In the genomic region with DNA sequence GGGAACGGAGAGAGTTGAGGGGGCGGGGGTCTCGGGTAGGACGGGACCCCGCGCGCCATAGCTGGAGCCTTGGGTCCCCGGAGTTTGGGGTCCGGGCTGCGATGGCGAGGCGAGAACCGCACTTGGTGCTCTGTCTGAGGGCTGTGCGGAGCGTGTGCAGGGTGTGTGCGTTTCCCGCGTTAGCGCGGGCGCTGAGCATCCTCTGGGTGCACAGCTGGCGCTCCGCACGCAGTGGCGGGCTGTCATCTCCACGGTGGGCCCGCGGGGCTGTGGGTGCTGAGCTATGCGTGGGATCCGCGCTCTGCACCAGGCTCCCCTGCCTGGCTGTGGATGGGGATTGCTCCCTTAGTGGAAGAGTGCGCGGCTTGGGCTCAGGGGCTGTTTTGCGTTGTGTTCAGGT, we compare ENCODE assay signal across 8 mouse cellular contexts. TPM values are rescaled to one million over a fixed set of nuclear protein-coding genes. Genes with fewer than 3 reads are reported as not detected.
A peak's percentile ranks its signal among the peaks of the same experiment; 100 is the strongest.
DNase-seq lines count a peak whose midpoint lies in the region; ATAC-seq and TF ChIP-seq lines count a peak whose summit lies in the region.

No protein-coding gene starts in this region.

- WGBS in forebrain, embryonic 11.5 days: 1% methylated on average over 33 of the region's 34 CpGs
- WGBS in intestine, embryonic 15.5 days: 2% methylated on average over 34 of the region's 34 CpGs
- WGBS in neural tube, embryonic 14.5 days: 1% methylated on average over 33 of the region's 34 CpGs

- peaks cover 54% of the 10 kb centered on the region for H3K27me3 ChIP-seq in forebrain, embryonic 11.5 days (ENCODE audit: control insufficient read depth, insufficient read depth, low read length)
- H3K27me3 ChIP-seq in intestine, embryonic 15.5 days (replicated peaks): peaks cover 65% of the 10 kb centered on the region
- peaks cover 46% of the 10 kb centered on the region for H3K27me3 ChIP-seq in neural tube, embryonic 14.5 days (ENCODE audit: control insufficient read depth, insufficient read depth, low read length)

- no peak overlapping the region for H3K9ac ChIP-seq in forebrain, embryonic 11.5 days (ENCODE audit: low read length)
- H3K9ac ChIP-seq in intestine, embryonic 15.5 days: peak overlapping the region; percentile 17; the same call in 1 of the 2 replicates
- no peak overlapping the region; the same call in 1 of the 2 replicates for H3K9ac ChIP-seq in neural tube, embryonic 14.5 days (replicated peaks; ENCODE audit: low read depth, low read length)

- DNase-seq in left cerebral cortex, adult 2 months (ENCODE audit: extremely low spot score in 1 of 2, low spot score in 2 of 2): peak in 1 of 2 experiments; percentile 31
- no peak for DNase-seq in left cerebral cortex, adult 9 months (ENCODE audit: low spot score in 2 of 2)
- DNase-seq in forebrain, embryonic 11.5 days (ENCODE audit: low spot score): no peak
- DNase-seq in left cerebral cortex, adult 11 months (ENCODE audit: low spot score): no peak
- no peak for DNase-seq in spleen, postnatal 36 days (ENCODE audit: low spot score in 2 of 2)
- no peak for DNase-seq in MN1 (ENCODE audit: low spot score)

- no peak for ATAC-seq in forebrain, embryonic 11.5 days (replicated peaks; ENCODE audit: low FRiP score)
- no peak for ATAC-seq in intestine, embryonic 15.5 days
- ATAC-seq in neural tube, embryonic 14.5 days (ENCODE audit: low read depth): 0 out of 2 replicates have a peak, but pooled peaks have one; percentile 14

- TF ChIP-seq CTCF in left cerebral cortex, adult 2 months (IDR thresholded peaks at IDR 0.05): no peak

- no peaks in the 10 kb centered on the region for H3K9me3 ChIP-seq in forebrain, embryonic 11.5 days (ENCODE audit: control insufficient read depth, low read length)
- no peaks in the 10 kb centered on the region for H3K9me3 ChIP-seq in intestine, embryonic 15.5 days
- no peaks in the 10 kb centered on the region for H3K9me3 ChIP-seq in neural tube, embryonic 14.5 days (ENCODE audit: control insufficient read depth, low read length)

- H3K4me1 ChIP-seq in forebrain, embryonic 11.5 days (replicated peaks; ENCODE audit: control insufficient read depth, insufficient read depth, low read length): peaks cover 2% of the 10 kb centered on the region; the same call in 1 of the 2 replicates
- H3K4me1 ChIP-seq in intestine, embryonic 15.5 days (replicated peaks): peaks cover 22% of the 10 kb centered on the region
- H3K4me1 ChIP-seq in neural tube, embryonic 14.5 days (ENCODE audit: control insufficient read depth, insufficient read depth, low read length): peaks cover 10% of the 10 kb centered on the region; the same call in 1 of the 2 replicates

- no peaks in the 10 kb centered on the region for H3K36me3 ChIP-seq in forebrain, embryonic 11.5 days (ENCODE audit: control insufficient read depth, insufficient read depth, low read length)
- H3K36me3 ChIP-seq in intestine, embryonic 15.5 days: no peaks in the 10 kb centered on the region
- no peaks in the 10 kb centered on the region for H3K36me3 ChIP-seq in neural tube, embryonic 14.5 days (ENCODE audit: control insufficient read depth, insufficient read depth, low read length)

- intact Hi-C loops in left cerebral cortex, adult 2 months (cut with DNase I): loop anchor here (2.0 kb wide), 1 partner anchor 14 kb away; no protein-coding TSS in a partner anchor

- H3K4me3 ChIP-seq in left cerebral cortex, adult 2 months: peak overlapping the region; percentile 50
- peak overlapping the region; percentile 19 for H3K4me3 ChIP-seq in forebrain, embryonic 11.5 days (ENCODE audit: low read depth, low read length)
- peak overlapping the region; percentile 28 for H3K4me3 ChIP-seq in intestine, embryonic 15.5 days (replicated peaks)
- peak overlapping the region; percentile 26 for H3K4me3 ChIP-seq in neural tube, embryonic 14.5 days (ENCODE audit: low read depth, low read length)

- peak overlapping the region; percentile 40; the same call in 1 of the 2 replicates for H3K27ac ChIP-seq in left cerebral cortex, adult 2 months
- no peak overlapping the region for H3K27ac ChIP-seq in forebrain, embryonic 11.5 days (ENCODE audit: low read depth, low read length)
- H3K27ac ChIP-seq in intestine, embryonic 15.5 days: no peak overlapping the region
- H3K27ac ChIP-seq in neural tube, embryonic 14.5 days (ENCODE audit: low read depth, low read length): no peak overlapping the region

- peak overlapping the region; percentile 39 for H3K4me2 ChIP-seq in forebrain, embryonic 11.5 days (ENCODE audit: low read depth, low read length, severe bottlenecking)
- H3K4me2 ChIP-seq in intestine, embryonic 15.5 days (replicated peaks): peak overlapping the region; percentile 53
- peak overlapping the region; percentile 48 for H3K4me2 ChIP-seq in neural tube, embryonic 14.5 days (ENCODE audit: low read depth, low read length)

RNA-seq across cellular contexts. Expression of a gene that starts 0.5 kb away (rescaled TPM):
- 10 to 100 TPM; 27.3 to 37.9 TPM for total RNA-seq in left cerebral cortex, adult 2 months (2021)
- polyA plus RNA-seq in forebrain, embryonic 11.5 days (2014; fragmentation: Nextera tagmentation; extraction: Ambion mirVana): 0.36 and 0.87 TPM in 2 replicates
- polyA plus RNA-seq in intestine, embryonic 15.5 days (2015; fragmentation: Nextera tagmentation; extraction: Ambion mirVana): 0.32 and 0.63 TPM in 2 replicates
- polyA plus RNA-seq in neural tube, embryonic 14.5 days (2014; fragmentation: Nextera tagmentation; extraction: Ambion mirVana): 2.4 and 3.4 TPM in 2 replicates

RNA-seq across cellular contexts. Expression of a gene that starts 8.5 kb away (rescaled TPM):
- 10 to 100 TPM in 1 of 2 experiments, 1 to 10 TPM in 1; 7.9 to 11.1 TPM for total RNA-seq in left cerebral cortex, adult 2 months (2021)
- 0.51 and 0.76 TPM in 2 replicates for polyA plus RNA-seq in forebrain, embryonic 11.5 days (2014; fragmentation: Nextera tagmentation; extraction: Ambion mirVana)
- 19.3 and 20.4 TPM in 2 replicates for polyA plus RNA-seq in intestine, embryonic 15.5 days (2015; fragmentation: Nextera tagmentation; extraction: Ambion mirVana)
- polyA plus RNA-seq in neural tube, embryonic 14.5 days (2014; fragmentation: Nextera tagmentation; extraction: Ambion mirVana): 0.09 and 2.5 TPM in 2 replicates

RNA-seq across cellular contexts. Expression of a gene that starts 27.0 kb away (rescaled TPM):
- 10 to 100 TPM; 13.5 to 13.6 TPM for total RNA-seq in left cerebral cortex, adult 2 months (2021)
- 7.0 and 8.0 TPM in 2 replicates for polyA plus RNA-seq in forebrain, embryonic 11.5 days (2014; fragmentation: Nextera tagmentation; extraction: Ambion mirVana)
- 132 and 159 TPM in 2 replicates for polyA plus RNA-seq in intestine, embryonic 15.5 days (2015; fragmentation: Nextera tagmentation; extraction: Ambion mirVana)
- polyA plus RNA-seq in neural tube, embryonic 14.5 days (2014; fragmentation: Nextera tagmentation; extraction: Ambion mirVana): 3.9 and 5.4 TPM in 2 replicates

RNA-seq across cellular contexts. Expression of a gene that starts 27.4 kb away (rescaled TPM):
- 1 to 10 TPM; 4.0 to 5.4 TPM for total RNA-seq in left cerebral cortex, adult 2 months (2021)
- 3.8 and 4.5 TPM in 2 replicates for polyA plus RNA-seq in forebrain, embryonic 11.5 days (2014; fragmentation: Nextera tagmentation; extraction: Ambion mirVana)
- polyA plus RNA-seq in intestine, embryonic 15.5 days (2015; fragmentation: Nextera tagmentation; extraction: Ambion mirVana): 8.1 and 8.8 TPM in 2 replicates
- polyA plus RNA-seq in neural tube, embryonic 14.5 days (2014; fragmentation: Nextera tagmentation; extraction: Ambion mirVana): 4.9 and 5.1 TPM in 2 replicates

RNA-seq across cellular contexts. Expression of a gene that starts 30.7 kb away (rescaled TPM):
- 10 to 100 TPM; 19.2 to 20.6 TPM for total RNA-seq in left cerebral cortex, adult 2 months (2021)
- 13.3 and 15.9 TPM in 2 replicates for polyA plus RNA-seq in forebrain, embryonic 11.5 days (2014; fragmentation: Nextera tagmentation; extraction: Ambion mirVana)
- 5.5 and 6.9 TPM in 2 replicates for polyA plus RNA-seq in intestine, embryonic 15.5 days (2015; fragmentation: Nextera tagmentation; extraction: Ambion mirVana)
- 11.5 and 12.2 TPM in 2 replicates for polyA plus RNA-seq in neural tube, embryonic 14.5 days (2014; fragmentation: Nextera tagmentation; extraction: Ambion mirVana)

Comparison
In these comparisons a context has a peak if more than half of its experiments do, and no peak if none do; other contexts are left out.
1. RNA of a gene that starts 27.0 kb away (polyA plus RNA-seq): 132 to 159 TPM in intestine, embryonic 15.5 days; 7.0 to 8.0 TPM in forebrain, embryonic 11.5 days and 3.9 to 5.4 TPM in neural tube, embryonic 14.5 days; every median in the first group is over 10 times any median in the second.
2. Peak in every context shown above with its lines, with median percentiles within 50 percentile points of each other: H3K4me3 ChIP-seq and H3K4me2 ChIP-seq.